Mouse (Mus musculus): ENCODE results near the gene Aox2. TPM values are rescaled to one million over a fixed set of nuclear protein-coding genes. Genes with fewer than 3 reads are reported as not detected.

Gene Aox2
- polyA plus RNA-seq (2015; fragmentation: Nextera tagmentation; extraction: Ambion mirVana): 1.4 and 2.9 TPM in 2 replicates

DNA sequence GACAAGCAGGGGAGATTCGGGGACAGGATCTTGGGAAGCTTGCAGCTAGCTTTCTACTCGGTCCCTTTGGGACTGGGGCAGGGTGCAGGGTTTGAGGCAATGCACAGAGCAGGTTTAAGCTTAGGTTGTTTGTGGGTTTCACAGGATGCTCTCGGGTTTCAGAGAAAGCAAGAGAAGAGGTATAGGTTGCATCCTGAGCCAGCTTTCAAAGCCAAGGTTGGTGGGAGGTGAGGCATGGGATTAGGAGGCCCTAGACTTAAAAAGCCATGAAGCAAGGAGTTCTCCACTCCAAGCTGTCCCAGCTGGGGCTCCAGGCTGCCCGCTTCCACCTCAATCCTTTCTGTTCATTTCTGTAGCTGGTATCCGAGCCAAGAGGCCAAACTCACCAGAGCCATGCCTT, at the start of gene Aox2:
TSS of gene Aox2 (plus strand) at position 301 of the 400 bp plus-strand sequence.
- Histone ChIP-seq H3K36me3 (no peaks in the 10 kb centered on the region), H3K9me3 (replicated peaks) (no peaks in the 10 kb centered on the region), H3K4me2 (replicated peaks) (no peak within 1 kb of the TSS), H3K27ac (replicated peaks) (no peak within 1 kb of the TSS), H3K27me3 (no peaks in the 10 kb centered on the region), H3K9ac (no peak within 1 kb of the TSS), H3K4me1 (peaks cover 14% of the 10 kb centered on the region), H3K4me3 (replicated peaks) (no peak within 1 kb of the TSS)
- WGBS: 63% methylated on average over 5 of the region's 5 CpGs
- ATAC-seq (ENCODE audit: insufficient number of reproducible peaks, low FRiP score, low TSS enrichment, low read depth): no peak

- no peaks in the 10 kb centered on the region for H3K4me1 ChIP-seq
- no peaks in the 10 kb centered on the region for H3K9me3 ChIP-seq (replicated peaks)
- no peak overlapping the region for H3K4me3 ChIP-seq (replicated peaks)
- no peak for ATAC-seq (ENCODE audit: insufficient number of reproducible peaks, low FRiP score, low TSS enrichment, low read depth)
- H3K27ac ChIP-seq (replicated peaks): no peak overlapping the region
- H3K36me3 ChIP-seq: no peaks in the 10 kb centered on the region
- H3K27me3 ChIP-seq: no peaks in the 10 kb centered on the region
- no peak overlapping the region for H3K9ac ChIP-seq
- H3K4me2 ChIP-seq (replicated peaks): no peak overlapping the region
Measured at GRCm38 (mm10) chr1:58228916-58229315, 49.2 kb upstream of the Aox2 start.

DNA sequence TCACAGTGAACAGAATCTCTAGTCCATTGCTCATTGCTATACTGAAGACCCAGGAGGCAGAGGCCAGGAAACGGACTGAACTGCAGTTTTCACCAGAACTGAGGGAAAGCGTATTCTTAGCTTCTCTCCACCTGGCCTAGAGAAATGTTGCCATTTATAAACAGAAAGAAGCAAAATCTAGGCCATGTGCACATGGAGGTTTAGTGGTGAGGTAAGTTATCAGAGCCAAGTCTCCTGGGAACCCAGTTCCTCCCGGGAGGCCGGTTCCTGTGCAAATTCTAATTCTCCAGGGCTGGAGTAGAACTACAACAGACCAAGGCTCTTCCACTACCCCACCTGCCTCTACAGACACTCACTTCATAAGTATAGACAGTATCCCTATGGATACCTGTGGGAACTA, 48.4 kb upstream of the Aox2 start:
- ATAC-seq (ENCODE audit: insufficient number of reproducible peaks, low FRiP score, low TSS enrichment, low read depth): no peak
- 80% methylated on average over 4 of the region's 4 CpGs for WGBS
- no peaks in the 10 kb centered on the region for H3K9me3 ChIP-seq (replicated peaks)
- no peak overlapping the region for H3K9ac ChIP-seq
- H3K4me1 ChIP-seq: no peaks in the 10 kb centered on the region
- H3K4me3 ChIP-seq (replicated peaks): no peak overlapping the region
- no peak overlapping the region for H3K27ac ChIP-seq (replicated peaks)
- no peaks in the 10 kb centered on the region for H3K36me3 ChIP-seq
- H3K27me3 ChIP-seq: no peaks in the 10 kb centered on the region
- no peak overlapping the region for H3K4me2 ChIP-seq (replicated peaks)

DNA sequence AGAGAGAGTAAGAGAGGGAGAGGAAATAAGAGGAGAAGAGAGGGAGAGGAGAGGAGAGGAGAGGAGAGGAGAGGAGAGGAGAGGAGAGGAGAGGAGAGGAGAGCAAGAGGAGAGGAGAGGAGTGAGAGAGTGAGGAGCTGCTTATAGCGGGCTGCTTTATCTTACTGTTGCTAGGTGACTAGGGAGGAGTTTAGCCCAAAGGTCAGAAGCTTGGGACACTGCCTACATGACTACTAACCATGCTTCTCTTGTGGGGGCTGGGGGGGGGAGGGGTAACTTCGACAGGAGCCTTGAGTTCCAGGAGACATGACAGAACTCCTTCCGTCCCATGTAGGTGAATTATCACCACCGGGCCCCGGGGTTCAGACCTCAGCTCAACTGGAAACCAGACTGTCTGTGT, 47.6 kb upstream of the Aox2 start:
- ATAC-seq (ENCODE audit: insufficient number of reproducible peaks, low FRiP score, low TSS enrichment, low read depth): no peak
- no peak overlapping the region for H3K4me3 ChIP-seq (replicated peaks)
- H3K4me2 ChIP-seq (replicated peaks): no peak overlapping the region
- H3K27ac ChIP-seq (replicated peaks): no peak overlapping the region
- no peaks in the 10 kb centered on the region for H3K4me1 ChIP-seq
- 74% methylated on average over 5 of the region's 5 CpGs for WGBS
- H3K36me3 ChIP-seq: no peaks in the 10 kb centered on the region
- H3K9ac ChIP-seq: no peak overlapping the region
- no peaks in the 10 kb centered on the region for H3K9me3 ChIP-seq (replicated peaks)
- H3K27me3 ChIP-seq: no peaks in the 10 kb centered on the region

DNA sequence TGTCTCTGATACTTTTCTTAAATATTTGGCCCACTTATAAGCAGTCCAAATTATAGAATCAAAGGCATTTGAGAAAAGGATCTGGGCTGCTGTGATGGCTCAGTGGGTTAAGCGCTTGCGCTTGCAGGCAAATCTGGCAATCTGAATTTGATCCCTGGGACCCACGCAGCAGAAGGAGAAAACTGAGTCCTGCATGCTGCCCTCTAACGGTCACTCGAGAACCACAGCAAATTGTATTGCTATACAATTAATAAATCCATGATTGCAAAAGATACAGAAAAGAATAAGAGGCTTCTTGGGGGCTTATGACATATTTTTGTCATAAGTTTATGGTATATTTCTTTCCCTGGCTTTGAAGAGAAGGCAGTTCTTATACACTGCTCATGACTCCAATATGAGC, 42.7 kb upstream of the Aox2 start:
- Histone ChIP-seq H3K27ac (replicated peaks) (no peak overlapping the region), H3K9me3 (replicated peaks) (no peaks in the 10 kb centered on the region), H3K4me2 (replicated peaks) (no peak overlapping the region), H3K4me3 (replicated peaks) (no peak overlapping the region), H3K36me3 (no peaks in the 10 kb centered on the region), H3K9ac (no peak overlapping the region), H3K4me1 (no peaks in the 10 kb centered on the region), H3K27me3 (no peaks in the 10 kb centered on the region)
- no peak for ATAC-seq (ENCODE audit: insufficient number of reproducible peaks, low FRiP score, low TSS enrichment, low read depth)
- 44% methylated on average over 5 of the region's 5 CpGs for WGBS

- no peaks in the 10 kb centered on the region for H3K27me3 ChIP-seq
- H3K4me1 ChIP-seq: no peaks in the 10 kb centered on the region
- H3K9ac ChIP-seq: no peak overlapping the region
- no peak overlapping the region for H3K4me2 ChIP-seq (replicated peaks)
- no peak for ATAC-seq (ENCODE audit: insufficient number of reproducible peaks, low FRiP score, low TSS enrichment, low read depth)
- no peak overlapping the region for H3K4me3 ChIP-seq (replicated peaks)
- H3K9me3 ChIP-seq (replicated peaks): no peaks in the 10 kb centered on the region
- no peak overlapping the region for H3K27ac ChIP-seq (replicated peaks)
- no peaks in the 10 kb centered on the region for H3K36me3 ChIP-seq
- 72% methylated on average over 4 of the region's 4 CpGs for WGBS
Measured at GRCm38 (mm10) chr1:58237527-58238299, 40.4 kb upstream of the Aox2 start.

DNA sequence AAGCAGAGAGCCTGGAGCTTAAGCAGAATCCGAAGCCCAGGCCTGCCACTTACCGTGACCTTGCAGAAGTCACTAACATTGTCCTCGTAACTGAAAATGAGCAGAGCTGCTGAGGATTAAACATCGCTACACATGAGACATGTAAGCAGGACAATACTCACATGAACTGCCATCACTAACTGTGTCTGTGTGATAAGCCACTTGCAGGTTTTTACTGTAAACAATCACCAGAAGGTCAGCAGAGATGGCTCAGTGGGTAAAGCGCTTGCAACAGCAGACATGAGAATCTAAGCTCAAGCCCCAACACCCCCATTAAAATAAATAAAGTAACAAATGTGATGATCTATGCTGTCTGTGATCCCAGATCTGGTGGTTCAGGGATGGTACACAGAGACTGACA, 39.7 kb upstream of the Aox2 start:
- H3K4me1 ChIP-seq: no peaks in the 10 kb centered on the region
- H3K27ac ChIP-seq (replicated peaks): no peak overlapping the region
- H3K4me2 ChIP-seq (replicated peaks): no peak overlapping the region
- H3K9ac ChIP-seq: no peak overlapping the region
- H3K4me3 ChIP-seq (replicated peaks): no peak overlapping the region
- no peaks in the 10 kb centered on the region for H3K9me3 ChIP-seq (replicated peaks)
- no peaks in the 10 kb centered on the region for H3K27me3 ChIP-seq
- ATAC-seq (ENCODE audit: insufficient number of reproducible peaks, low FRiP score, low TSS enrichment, low read depth): no peak
- H3K36me3 ChIP-seq: no peaks in the 10 kb centered on the region
- 65% methylated on average over 5 of the region's 5 CpGs for WGBS

- no peaks in the 10 kb centered on the region for H3K9me3 ChIP-seq (replicated peaks)
- no peaks in the 10 kb centered on the region for H3K27me3 ChIP-seq
- no peak overlapping the region for H3K9ac ChIP-seq
- WGBS: 91% methylated on average over 9 of the region's 9 CpGs
- H3K4me2 ChIP-seq (replicated peaks): no peak overlapping the region
- ATAC-seq (ENCODE audit: insufficient number of reproducible peaks, low FRiP score, low TSS enrichment, low read depth): no peak
- no peak overlapping the region for H3K4me3 ChIP-seq (replicated peaks)
- H3K36me3 ChIP-seq: no peaks in the 10 kb centered on the region
- no peak overlapping the region for H3K27ac ChIP-seq (replicated peaks)
- H3K4me1 ChIP-seq: no peaks in the 10 kb centered on the region
Measured at GRCm38 (mm10) chr1:58238961-58239360, 39.2 kb upstream of the Aox2 start.

- Histone ChIP-seq H3K9ac (no peak overlapping the region), H3K27ac (replicated peaks) (no peak overlapping the region), H3K4me1 (no peaks in the 10 kb centered on the region), H3K4me3 (replicated peaks) (no peak overlapping the region), H3K9me3 (replicated peaks) (no peaks in the 10 kb centered on the region), H3K4me2 (replicated peaks) (no peak overlapping the region), H3K36me3 (no peaks in the 10 kb centered on the region), H3K27me3 (no peaks in the 10 kb centered on the region)
- WGBS: 59% methylated on average over 6 of the region's 6 CpGs
- ATAC-seq (ENCODE audit: insufficient number of reproducible peaks, low FRiP score, low TSS enrichment, low read depth): no peak
Measured at GRCm38 (mm10) chr1:58240347-58240746, 37.8 kb upstream of the Aox2 start.

- Histone ChIP-seq H3K27me3 (no peaks in the 10 kb centered on the region), H3K4me1 (no peaks in the 10 kb centered on the region), H3K27ac (replicated peaks) (no peak overlapping the region), H3K36me3 (no peaks in the 10 kb centered on the region), H3K4me2 (replicated peaks) (no peak overlapping the region), H3K9me3 (replicated peaks) (no peaks in the 10 kb centered on the region), H3K9ac (no peak overlapping the region), H3K4me3 (replicated peaks) (no peak overlapping the region)
- 73% methylated on average over 3 of the region's 3 CpGs for WGBS
- ATAC-seq (ENCODE audit: insufficient number of reproducible peaks, low FRiP score, low TSS enrichment, low read depth): no peak
Measured at GRCm38 (mm10) chr1:58244487-58244886, 33.6 kb upstream of the Aox2 start.

- Histone ChIP-seq H3K36me3 (no peaks in the 10 kb centered on the region), H3K9ac (no peak overlapping the region), H3K4me2 (replicated peaks) (no peak overlapping the region), H3K27ac (replicated peaks) (no peak overlapping the region), H3K27me3 (no peaks in the 10 kb centered on the region), H3K4me1 (no peaks in the 10 kb centered on the region), H3K9me3 (replicated peaks) (no peaks in the 10 kb centered on the region), H3K4me3 (replicated peaks) (no peak overlapping the region)
- ATAC-seq (ENCODE audit: insufficient number of reproducible peaks, low FRiP score, low TSS enrichment, low read depth): no peak
- WGBS: 57% methylated on average over 1 of the region's 1 CpGs
Measured at GRCm38 (mm10) chr1:58248518-58248917, 29.6 kb upstream of the Aox2 start.

DNA sequence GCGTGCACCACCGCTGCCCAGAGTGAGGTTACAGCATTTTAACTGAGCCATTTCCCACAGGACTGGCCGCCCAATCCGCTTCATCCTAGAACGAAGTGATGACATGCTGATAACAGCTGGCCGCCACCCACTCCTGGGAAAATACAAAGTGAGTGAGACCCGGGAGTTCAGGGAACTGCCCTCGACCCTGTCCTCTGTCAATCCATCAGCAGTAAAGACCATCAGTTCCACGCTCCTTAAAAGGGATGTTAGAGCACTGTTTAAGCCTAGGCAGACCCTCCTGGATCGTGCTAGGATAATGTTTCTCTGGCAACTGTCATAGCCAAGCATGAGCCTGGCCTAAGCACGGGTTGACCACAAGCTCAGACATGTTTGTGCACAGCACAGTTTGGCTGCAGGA, 24.7 kb upstream of the Aox2 start:
- 58% methylated on average over 11 of the region's 11 CpGs for WGBS
- no peak for ATAC-seq (ENCODE audit: insufficient number of reproducible peaks, low FRiP score, low TSS enrichment, low read depth)

More for the DNA sequence above, 24.7 kb upstream of the Aox2 start:
- no peak overlapping the region for H3K4me2 ChIP-seq (replicated peaks)
- no peaks in the 10 kb centered on the region for H3K27me3 ChIP-seq
- no peaks in the 10 kb centered on the region for H3K36me3 ChIP-seq
- H3K4me3 ChIP-seq (replicated peaks): no peak overlapping the region
- no peaks in the 10 kb centered on the region for H3K4me1 ChIP-seq
- H3K27ac ChIP-seq (replicated peaks): no peak overlapping the region
- H3K9ac ChIP-seq: no peak overlapping the region
- H3K9me3 ChIP-seq (replicated peaks): no peaks in the 10 kb centered on the region
